Mouse (Mus musculus): ENCODE measurements at regions not wholly inside any gene's neighbourhood (a gene's known extent, or its start where the extent isn't known, plus 50 kb on each side); places are given as distances from the start of the nearest gene placed in this dataset.

DNA sequence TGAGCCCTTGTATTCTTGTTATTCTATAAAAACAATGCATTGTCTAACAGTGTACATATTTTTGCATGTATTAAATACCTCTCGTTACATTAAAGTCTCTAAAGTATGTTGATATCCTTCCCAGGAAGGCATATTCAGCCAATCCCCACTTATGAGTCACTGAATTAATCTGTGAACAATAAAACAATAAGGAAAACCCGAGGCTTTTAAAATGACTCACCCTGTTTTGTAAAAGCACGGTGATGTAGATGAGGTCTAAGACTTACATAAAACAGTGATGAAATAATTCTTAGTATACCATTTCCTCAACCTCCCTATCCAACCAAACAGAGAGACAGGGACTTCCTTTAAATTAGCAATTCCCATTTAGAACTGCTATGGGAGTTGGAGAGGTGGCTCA is 95.8 kb downstream of the Asb7 start:
- no peak for DNase-seq

DNA sequence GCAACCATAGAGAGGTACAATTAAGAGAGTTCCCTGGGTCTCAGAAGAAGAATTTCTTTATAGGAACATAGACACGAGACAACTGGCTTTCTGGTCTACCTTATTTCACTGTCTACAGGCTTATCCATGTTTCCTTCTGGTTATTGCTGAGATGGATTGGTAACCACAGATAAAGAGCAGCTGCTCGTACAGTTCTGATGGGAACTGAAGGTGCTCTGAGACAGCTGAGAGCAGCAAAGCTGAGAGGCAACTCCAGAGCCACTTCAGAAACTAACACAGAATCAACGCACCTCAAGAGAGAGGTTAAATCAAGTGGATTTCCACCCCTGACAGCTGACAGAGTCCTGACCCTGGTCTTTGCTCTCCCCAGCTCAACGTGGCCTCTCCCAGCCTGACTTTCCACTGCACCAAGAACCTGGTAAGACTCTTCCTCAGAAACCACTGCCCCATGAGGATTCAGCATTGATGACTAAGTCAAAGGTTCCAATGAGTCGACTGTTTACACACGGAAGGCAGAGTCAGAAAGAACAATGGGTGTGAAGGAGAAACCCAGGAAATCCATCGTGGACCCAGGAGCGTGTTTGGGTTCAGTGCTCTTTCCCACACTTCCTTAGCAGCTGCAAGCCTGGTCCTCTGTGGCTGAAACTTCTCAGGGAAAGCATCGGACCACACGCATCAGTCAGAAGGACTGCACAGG is 97.7 kb downstream of the Asb7 start:
- no peak for DNase-seq

DNA sequence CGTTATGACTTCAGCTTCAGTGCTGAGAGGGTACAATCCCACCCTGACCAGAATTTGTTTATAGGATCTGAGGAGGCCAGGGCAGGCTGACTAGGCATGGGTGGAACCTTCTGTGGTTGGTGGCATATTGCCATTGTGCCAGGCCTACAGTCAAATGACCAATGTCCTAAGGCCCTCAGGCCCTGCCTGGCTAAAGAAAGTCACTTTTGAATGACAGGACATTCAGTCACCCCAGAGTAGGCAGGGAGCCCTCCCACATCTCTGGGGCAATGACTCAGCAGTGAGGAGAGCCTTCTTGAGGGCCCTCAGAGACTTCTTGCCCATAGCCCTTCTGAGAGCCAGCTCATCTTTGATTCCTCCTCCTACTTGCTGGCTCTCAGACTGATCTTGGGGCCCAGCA is 102.9 kb downstream of the Asb7 start:
- no peak for DNase-seq

DNA sequence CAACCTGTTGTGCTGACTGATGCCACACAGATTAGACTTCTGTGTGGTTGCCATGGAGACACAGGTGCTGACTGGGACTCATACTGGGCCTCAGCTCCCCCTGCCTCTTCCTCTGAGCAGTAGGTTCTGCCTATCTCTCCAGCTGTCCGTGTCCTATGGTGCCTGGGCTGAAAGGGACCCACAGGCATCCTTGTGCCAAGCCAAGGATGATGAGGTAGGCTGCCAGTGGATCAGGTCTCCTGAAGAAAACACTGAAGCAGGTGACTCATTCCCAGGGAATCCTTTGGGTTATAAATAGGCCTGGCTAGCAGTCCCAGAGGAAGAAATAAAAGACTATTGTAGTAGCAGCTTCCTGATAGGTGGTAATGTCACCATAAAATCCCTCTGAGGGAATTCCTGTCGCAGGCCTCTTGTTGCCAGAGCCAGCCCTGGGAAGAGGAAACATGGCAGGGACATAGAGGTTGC is 108.7 kb downstream of the Asb7 start:
- DNase-seq = no peak

DNA sequence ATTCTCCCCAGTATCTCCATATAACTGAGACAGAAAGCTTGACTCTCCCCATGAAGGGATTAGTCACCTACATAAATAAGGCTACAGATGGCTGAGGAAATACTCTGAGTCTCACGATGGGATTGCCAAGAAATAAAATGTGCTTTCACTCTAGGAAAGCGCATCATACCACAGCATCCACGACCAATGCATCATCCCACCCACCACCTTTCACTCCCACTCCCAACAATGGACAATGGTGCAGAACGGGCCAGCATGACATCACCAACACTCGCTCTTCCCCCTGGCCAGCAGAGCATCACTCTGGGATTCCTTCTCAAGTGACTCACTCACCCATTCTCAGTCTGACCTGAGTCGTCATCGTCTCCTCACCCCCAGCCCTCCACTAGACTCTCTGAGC is 113.1 kb downstream of the Asb7 start:
- no peak for DNase-seq

DNA sequence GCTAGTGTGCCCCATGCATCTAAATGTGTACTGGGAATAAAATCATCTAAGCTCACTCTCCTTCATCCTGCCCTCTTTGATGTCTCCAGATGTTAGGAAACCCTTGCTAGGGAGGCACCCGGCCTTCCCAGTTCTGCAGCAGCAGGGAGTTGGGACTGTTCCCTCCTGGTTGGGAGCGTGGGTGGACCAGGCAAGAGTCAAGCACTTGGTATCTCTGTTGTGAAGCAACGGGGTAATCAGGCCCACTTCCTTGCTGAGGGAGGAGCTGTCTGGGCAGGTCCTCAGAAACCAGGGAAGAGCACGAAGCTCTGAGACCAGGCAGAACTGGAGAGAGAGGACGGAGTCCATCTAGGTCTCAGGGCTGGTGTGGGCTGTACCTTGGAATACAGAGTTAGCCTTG is 117.9 kb downstream of the Asb7 start:
- no peak for DNase-seq

DNA sequence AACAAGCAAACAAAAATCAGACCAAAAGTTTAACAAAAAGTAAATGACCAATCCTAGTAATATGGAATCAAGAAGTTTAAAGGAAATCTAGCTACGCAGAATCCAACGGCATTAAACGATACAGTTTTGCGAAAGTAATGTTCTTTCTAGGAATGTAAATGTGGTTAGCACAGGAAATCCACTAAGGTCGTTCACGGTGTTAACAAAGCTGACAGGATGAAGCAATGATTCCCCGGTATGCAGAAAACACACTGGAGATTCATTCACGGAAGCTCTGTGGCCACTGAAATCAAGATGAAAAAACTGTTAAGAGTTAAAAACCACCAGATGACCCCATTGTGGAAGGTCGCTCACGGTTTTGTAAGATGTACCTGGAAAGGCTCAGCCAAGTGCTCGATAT is 120.4 kb upstream of the Aldh1a3 start:
- DNase-seq = no peak

DNA sequence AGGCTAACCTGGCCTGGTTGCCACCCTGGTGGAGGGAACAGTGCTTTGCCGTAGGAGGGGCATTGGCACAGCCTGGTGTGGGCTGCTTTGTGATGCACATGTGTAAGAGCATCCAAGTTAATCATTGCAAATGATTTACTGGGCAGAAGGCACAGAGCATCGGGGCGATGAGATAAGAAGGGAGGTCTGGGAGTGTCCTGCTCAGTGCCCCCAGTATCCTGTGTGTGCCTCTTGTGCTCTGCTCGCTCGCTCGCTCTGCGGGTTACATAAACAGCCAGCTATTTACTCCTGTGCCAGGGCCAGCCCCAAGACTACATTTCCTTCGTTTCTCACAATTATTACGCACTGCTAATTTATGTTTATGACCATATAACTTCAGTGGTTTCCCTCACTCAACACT is 117.9 kb upstream of the Aldh1a3 start:
- no peak for DNase-seq

DNA sequence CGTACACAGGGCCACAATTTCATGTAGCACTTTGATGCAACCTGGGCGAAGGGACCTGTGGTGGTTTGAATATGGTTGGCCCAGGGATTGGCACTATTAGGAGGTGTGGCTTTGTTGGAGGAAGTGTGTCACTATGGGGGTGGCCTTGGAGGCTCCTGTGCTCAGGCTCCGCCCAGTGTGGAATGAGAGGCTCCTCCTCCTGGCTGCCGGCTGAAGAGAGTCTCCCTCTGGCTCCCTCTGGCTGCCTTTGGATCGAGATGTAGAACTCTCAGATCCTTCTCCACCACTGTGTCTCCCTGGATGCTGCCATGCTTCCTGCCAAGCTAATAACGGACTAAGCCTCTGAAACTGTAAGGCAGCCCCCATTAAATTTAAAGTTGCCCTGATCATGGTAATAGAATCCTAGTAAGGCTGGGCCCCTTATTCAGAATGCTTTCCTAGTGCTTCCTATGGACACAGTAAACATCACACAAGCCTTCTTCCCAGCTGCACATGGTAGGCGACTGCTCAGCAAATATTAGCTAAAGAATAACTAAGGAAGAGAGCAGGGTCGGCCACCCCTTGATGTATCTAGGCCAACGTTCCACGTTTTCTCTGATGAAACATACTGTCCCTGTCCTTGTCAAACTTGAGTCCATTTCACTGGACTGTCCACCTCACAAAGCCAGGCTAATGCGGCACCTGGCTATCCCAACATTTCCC is 117.2 kb upstream of the Aldh1a3 start:
- DNase-seq = no peak

DNA sequence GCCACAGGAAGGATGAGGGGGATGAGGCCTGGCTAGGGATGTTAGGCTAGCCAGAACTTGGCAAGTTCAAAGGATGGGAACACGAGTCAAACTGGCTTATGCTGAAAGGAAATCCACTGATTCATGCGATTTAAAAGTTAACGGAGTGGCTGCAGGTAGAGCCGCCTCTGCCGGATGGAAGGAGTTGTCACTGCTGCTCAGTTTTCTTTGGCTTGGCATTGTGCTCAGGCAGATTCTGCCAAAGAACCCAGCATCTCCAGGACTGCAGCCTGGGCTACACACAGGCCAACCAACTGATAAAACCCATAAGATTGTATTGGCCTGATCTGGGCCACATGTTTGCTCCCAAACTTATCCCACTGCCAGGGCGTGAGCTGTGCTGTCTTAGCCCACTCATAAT is 105.3 kb upstream of the Aldh1a3 start:
- DNase-seq = no peak

DNA sequence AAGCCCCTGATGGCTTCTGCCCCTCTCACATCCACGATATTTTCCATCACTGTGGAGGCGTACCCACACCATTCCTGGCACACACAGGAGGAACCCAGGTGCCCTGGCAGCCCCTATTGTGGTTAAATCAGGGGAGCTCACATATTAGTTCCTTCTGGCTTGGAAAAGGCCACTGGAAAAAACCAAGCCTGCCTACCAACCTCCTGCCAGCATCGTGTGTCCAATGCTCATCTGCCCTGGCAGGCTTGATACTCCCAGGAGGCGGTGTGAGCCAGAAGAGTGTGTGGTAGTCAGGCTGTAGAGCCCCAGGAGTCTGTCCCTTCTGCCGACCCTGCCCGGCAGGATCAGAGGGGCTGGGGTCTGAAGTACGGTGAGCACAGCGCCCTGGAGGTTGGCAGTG is 104.7 kb upstream of the Aldh1a3 start:
- DNase-seq = no peak

DNA sequence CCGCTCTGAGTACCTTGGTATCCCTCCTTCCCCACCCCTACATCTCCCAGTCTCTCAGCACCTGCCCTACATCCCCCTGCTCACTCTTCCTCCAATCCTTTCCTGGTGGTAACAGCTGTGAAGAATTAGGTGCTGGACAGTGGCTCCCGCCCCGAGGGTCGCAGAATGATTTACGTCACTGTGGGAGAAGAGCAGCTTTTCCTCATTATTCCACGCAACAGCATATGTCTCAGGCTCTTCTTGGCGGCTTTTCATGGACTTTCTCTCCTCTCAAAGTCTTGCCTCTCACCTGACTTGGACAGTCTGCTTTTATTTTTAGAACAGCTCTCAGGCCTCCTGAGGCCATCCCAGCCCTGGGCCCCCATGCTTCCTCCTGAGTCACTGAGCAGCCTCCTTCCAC is 103.8 kb upstream of the Aldh1a3 start:
- no peak for DNase-seq

DNA sequence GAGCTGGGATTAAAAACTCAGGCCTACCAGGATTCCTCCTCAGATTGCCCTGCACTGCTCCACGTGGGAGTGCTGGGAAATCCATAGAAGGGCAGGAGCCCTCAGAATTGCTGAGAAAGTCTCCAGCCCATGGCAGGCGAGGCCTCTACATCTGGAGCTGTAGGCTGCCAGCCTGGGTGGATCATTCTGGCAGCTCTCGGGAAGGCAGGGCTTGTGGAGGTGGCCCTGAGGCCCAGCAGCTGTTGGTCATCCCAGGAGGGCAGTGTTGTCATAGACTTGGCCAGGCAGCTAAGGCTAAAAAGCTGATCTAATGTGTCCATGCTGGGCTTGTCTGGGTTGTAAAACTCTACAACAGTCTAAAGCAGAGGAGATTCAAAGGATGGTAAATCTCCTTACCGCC is 101.6 kb upstream of the Aldh1a3 start:
- no peak for DNase-seq

DNA sequence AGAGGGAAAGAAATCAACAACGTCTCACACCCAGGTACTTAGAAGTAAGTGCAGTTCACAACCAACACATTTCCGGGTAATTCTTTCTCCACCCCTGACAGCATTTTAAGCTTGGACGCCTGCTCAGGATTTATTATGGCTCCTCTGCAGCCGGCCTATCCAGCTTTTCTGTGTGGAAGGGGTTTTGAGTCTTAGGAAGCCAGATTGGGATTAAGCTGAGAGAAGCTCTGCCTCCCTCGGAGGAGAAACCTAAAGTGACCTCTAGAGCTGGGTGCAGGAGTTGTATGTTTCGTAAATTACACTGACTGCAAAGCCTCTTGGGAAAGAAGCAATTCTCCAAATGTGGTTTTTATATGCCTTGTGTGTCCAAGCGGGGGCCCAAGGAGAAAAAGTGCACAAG is 96.6 kb upstream of the Aldh1a3 start:
- no peak for DNase-seq

DNA sequence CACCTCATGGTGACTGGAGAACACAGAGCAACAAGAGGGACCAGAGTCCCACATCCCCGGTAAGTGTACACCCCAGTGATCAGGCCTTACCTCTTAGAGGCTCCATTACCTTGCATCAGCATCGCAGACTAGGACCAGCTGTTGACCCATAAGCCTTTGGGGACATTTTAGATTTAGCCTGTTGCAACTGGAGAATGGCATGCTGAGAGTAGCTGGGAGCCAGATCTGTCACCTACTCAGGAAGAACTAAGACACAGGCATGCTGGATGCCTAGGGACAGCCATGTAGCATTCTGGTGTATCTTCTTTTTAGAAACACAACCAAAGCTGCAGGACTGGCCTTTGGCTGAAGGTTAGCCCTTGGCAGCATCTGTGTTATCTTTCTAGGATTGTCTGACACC is 94.2 kb upstream of the Aldh1a3 start:
- DNase-seq = no peak

DNA sequence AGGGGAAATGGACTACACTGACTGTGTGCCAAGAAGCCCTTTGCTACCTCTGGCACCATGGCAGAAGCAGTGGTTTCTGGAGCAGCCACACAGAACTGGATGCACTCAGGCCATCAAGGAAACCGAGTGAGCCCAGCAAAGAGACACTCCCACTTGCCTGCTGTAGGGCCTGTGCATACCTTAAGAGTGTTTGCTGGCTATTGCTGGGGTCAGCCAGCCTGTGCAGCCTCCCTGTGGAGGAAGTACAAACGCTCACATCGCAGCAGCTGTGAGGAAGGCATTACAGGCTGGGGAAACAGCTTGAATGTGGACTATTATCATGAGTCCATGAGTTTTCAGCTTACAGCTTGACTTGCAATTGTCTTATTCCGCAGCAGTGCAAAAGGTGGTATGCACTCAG is 88.8 kb upstream of the Aldh1a3 start:
- no peak for DNase-seq

DNA sequence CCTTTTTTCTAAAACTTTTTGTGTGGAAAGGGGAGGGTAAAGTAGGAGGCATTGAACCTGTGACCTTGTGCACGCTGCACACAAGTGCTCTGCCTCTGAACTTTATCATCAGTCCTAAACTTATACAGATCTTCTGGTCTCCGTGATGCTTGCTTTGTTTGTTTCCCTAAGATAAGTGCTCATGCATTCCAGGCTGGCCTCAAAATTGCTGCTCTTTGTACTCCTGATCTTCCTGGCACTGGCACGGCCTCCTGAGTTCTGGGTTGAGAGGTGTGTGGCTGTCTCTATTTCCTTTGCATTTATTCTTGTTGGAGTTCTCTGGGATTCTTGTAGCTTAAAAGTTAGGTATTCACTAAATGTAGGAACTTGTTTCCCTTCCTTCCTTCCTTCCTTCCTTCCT is 86.1 kb upstream of the Aldh1a3 start:
- DNase-seq = no peak

DNA sequence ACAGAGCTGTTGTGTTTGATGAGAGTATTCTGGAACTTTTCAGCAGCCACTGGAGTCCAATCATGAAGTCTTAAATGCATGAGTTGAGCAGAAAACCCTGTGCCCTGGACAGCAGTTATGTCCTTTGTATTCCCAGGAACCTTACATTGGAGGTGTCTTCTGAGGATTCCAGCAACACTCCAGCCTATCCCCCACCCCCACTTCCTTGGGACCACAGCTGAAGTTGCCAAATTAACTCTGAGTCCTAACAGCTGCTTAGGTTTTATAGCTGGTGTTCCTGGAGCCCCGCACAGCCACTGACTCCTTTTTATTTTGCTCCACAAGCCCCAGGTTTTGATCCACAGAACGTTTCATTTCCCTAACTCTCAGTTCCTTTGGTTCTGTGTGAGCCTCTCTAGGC is 78.4 kb upstream of the Aldh1a3 start:
- no peak for DNase-seq

DNA sequence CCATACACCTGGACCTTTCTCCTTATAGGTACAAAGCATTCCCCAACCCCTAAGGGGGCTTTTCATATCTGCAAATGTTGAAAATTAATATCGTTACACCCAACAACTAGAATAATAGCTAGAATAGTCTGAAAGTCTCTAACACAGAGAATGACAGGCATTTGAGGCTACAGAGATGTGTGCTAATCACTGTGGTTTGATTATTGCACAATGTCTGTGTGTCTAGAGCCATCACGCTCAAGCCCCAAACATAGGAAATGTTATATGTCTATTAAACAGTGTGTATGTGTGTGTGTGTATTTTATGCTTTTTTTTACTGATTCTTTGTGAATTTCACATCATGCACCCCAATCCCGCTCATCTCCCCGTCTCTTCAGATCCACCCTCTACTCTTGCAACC is 77.2 kb upstream of the Aldh1a3 start:
- no peak for DNase-seq

DNA sequence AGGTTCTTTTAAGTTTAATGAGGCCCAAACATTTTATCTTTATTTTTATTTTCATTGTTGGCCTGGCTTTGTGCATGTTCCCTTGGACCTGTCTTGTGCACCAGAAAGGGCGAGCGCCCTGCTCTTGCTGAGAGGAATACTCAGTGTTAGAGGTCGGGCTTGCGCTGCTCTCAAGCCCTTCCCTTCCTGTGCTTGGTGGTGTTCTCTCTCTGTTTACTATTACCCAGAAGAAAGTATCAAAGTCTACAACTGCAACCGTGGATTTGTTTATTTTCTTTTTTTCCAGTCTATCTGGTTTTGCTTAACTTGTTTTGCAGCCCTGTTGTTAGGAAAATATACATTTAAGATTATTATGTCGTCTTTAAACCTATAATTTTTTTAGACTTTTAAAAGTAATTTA is 74.1 kb upstream of the Aldh1a3 start:
- DNase-seq = no peak

DNA sequence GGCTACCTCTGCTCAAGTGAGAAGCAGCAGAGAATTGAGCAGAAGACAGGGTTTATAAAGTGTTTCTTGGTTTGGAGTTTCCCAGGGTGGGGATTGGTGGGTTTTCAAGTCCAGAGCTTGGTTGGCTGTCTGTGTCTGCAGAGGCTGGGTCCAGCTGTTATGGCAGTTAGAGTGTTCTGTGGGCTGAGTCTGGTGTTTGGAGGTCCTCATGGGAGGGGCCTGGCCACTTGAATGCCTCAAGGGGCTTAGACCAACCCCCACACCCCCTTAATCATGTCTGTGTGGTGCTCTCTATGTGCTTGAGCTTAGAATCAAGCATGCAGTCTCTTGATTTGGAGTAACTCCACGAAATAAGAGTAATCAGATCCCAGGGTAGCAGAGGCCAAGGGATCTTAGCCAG is 70.2 kb upstream of the Aldh1a3 start:
- no peak for DNase-seq

DNA sequence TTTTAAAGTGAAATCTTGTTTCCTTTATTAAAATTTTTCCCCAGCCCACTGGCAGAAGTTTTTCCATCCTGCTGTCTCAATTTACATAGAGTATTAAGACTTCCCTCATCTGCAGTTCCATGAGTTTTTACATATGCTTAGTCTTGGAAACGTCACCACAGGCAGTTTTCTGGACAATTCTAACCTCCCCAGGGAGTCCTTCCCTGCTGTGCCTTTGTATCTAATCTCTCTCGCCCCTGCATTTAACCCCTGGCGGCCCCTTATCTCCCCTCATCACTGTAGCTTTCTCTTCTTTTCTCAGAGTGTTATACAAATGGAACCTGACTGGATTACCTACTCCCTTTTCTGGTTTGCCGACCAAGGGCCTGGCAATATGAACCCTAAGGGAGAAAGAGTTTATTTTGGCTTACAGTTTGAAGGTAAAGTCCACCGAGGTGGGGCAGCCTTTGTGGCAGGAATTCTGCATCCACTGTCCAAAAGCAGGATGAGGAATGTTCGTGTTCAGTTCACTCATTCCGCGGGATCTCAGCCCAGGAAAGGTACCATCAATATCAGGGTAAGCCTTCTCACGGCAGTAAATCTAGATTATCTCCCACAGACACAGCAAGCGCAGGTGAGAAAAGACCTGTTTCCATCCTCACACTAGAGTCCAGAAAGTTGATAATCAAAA is 66.0 kb upstream of the Aldh1a3 start:
- no peak for DNase-seq

DNA sequence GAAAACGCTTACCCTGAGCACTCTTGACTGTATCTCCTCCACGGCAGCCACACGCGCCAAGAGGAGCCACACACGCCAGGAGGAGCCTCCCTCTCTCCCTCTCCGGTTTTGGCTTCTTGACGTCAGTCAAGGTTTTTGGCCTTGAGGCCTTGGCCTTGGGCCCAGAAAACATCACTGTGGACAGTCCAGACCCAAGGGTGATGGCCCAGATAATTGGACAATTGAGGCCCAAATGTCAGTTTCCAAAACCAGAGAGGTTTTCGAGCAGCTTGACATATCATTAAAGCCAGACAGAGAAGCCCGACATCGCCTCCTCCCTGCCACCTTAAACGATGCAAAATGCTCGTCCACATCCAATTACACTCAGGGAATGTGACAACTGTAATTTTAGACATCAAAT is 65.4 kb upstream of the Aldh1a3 start:
- no peak for DNase-seq

DNA sequence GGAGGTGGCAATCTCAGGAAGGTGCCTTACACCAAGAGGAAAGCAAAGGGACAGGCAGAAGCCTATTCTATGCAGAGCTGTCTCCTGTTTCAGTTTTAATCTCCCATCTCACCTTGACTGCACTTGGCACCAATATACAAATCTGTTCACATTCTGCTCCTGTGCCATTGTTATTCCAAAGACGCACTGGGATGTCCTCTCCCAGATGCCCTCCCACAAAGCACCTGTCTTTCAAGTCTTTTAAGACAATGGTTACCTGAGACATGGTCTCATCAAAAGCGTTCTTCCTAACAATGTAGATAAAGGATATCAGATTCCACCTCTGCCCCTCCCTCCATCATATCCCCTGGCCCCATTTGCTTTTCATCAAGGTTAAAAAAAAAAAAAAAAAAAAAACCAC is 64.2 kb upstream of the Aldh1a3 start:
- DNase-seq = no peak

All from layer of hippocampus, postnatal 36 days (tissue).